In the genomic region with DNA sequence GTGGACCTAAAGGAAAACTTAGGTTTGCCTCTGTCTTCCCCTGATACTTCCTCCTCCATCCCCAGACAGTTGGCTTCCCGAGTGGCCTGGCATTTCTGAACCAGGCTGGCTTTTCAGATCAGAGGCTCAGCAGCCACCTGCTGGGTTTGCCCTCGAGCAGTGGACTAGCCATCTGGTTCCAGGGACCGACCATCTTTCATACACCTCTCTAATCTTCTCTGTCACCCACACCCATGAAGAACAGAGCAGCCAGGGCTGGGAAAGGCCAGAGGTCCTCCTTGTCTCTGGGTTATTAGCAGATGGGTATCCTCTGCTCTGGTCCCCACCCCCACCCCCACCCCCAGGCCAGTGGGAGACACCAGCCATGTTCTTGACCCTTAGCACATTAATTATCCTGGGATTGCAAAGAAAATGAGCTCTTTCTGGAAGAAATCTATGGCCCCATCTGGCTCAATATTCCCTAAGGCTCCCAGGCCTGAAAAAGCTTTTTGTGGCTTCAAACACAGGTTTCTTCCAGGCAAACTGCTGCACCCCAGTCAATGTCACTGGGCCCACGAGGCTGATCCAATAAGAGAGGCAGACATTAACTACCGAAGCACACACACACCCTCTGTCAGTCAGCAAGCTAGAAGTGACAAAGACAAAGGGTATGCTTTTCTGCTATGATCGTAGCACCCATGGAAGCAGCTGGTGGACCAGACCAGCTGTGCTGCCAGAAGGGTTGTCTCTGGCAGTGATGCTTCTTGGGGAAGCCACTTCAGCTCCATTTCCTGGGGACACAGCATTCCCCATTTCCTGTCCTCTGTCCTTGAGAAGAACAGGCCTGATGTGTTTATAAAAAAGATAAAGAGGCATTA, we compare ENCODE assay signal across 10 mouse cellular contexts. TPM values are rescaled to one million over a fixed set of nuclear protein-coding genes. Genes with fewer than 3 reads are reported as not detected.
DNase-seq lines count a peak whose midpoint lies in the region; ATAC-seq and TF ChIP-seq lines count a peak whose summit lies in the region.
"Had no signal": no experiment of that assay in that cellular context is flagged by ENCODE, and none has a peak within 500 bp of the region (broad histone marks: within the 10 kb centered on the region; RNA-seq: fewer than 3 reads in every experiment).

No protein-coding gene starts in this region.

- ATAC-seq in hindbrain, embryonic 15.5 days (ENCODE audit: low FRiP score, low read depth) = no peak
- peak; percentile 80 for ATAC-seq in neural tube, embryonic 11.5 days (ENCODE audit: insufficient read depth, low FRiP score, low TSS enrichment)
- ATAC-seq in monocyte, adult 5-6 weeks (replicated peaks; ENCODE audit: insufficient number of reproducible peaks, low FRiP score, low TSS enrichment, poor library complexity, severe bottlenecking) = no peak

- intact Hi-C loops in left cerebral cortex, postnatal 4 days (cut with DNase I) = no loop called here
- intact Hi-C loops in left cerebral cortex, adult 2 months (cut with DNase I) = no loop called here
- intact Hi-C loops in heart, postnatal 14 days (cut with DNase I) = no loop called here

- no peak for TF ChIP-seq CTCF in left cerebral cortex, adult 2 months (IDR thresholded peaks at IDR 0.05)

- H3K9ac ChIP-seq in hindbrain, embryonic 15.5 days = 0 out of 2 replicates have a peak overlapping the region, but pooled peaks have one; percentile 6
- no peak overlapping the region for H3K9ac ChIP-seq in neural tube, embryonic 11.5 days (ENCODE audit: low read length)

- no peaks in the 10 kb centered on the region for H3K27me3 ChIP-seq in hindbrain, embryonic 15.5 days
- no peaks in the 10 kb centered on the region for H3K27me3 ChIP-seq in neural tube, embryonic 11.5 days (ENCODE audit: control insufficient read depth, insufficient read depth, low read length)
- H3K27me3 ChIP-seq: CH12.LX had no signal

- no peak overlapping the region for H3K4me2 ChIP-seq in hindbrain, embryonic 15.5 days
- H3K4me2 ChIP-seq in neural tube, embryonic 11.5 days (ENCODE audit: low read depth) = no peak overlapping the region

- no peaks in the 10 kb centered on the region for H3K36me3 ChIP-seq in hindbrain, embryonic 15.5 days
- H3K36me3 ChIP-seq in neural tube, embryonic 11.5 days (ENCODE audit: control insufficient read depth, insufficient read depth, low read length) = no peaks in the 10 kb centered on the region

- H3K4me1 ChIP-seq in hindbrain, embryonic 15.5 days (replicated peaks) = peaks cover 9% of the 10 kb centered on the region
- H3K4me1 ChIP-seq in neural tube, embryonic 11.5 days (ENCODE audit: control insufficient read depth, insufficient read depth, low read length) = peaks cover 19% of the 10 kb centered on the region; the same call in 1 of the 2 replicates

- H3K4me3 ChIP-seq in left cerebral cortex, adult 2 months = no peak overlapping the region
- no peak overlapping the region for H3K4me3 ChIP-seq in hindbrain, embryonic 15.5 days
- H3K4me3 ChIP-seq in neural tube, embryonic 11.5 days (ENCODE audit: low read depth, low read length) = no peak overlapping the region

- 8% methylated on average over 6 of the region's 6 CpGs for WGBS in hindbrain, embryonic 15.5 days
- 13% methylated on average over 6 of the region's 6 CpGs for WGBS in neural tube, embryonic 11.5 days

- no peak overlapping the region for H3K27ac ChIP-seq in left cerebral cortex, adult 2 months
- peak overlapping the region; percentile 66 for H3K27ac ChIP-seq in hindbrain, embryonic 15.5 days (replicated peaks)
- H3K27ac ChIP-seq in neural tube, embryonic 11.5 days (ENCODE audit: low read depth, low read length) = peak overlapping the region; percentile 87

- no peaks in the 10 kb centered on the region for H3K9me3 ChIP-seq in hindbrain, embryonic 15.5 days
- no peaks in the 10 kb centered on the region for H3K9me3 ChIP-seq in neural tube, embryonic 11.5 days (ENCODE audit: control insufficient read depth, low read length)

- peak; percentile 66 for DNase-seq in left cerebral cortex, postnatal 4 days
- DNase-seq in left cerebral cortex, adult 2 months (ENCODE audit: extremely low spot score in 1 of 2, low spot score in 2 of 2) = no peak
- peak; percentile 67 for DNase-seq in embryo, embryonic 10.5 days (ENCODE audit: low spot score)
- peak; percentile 70 for DNase-seq in neural tube, embryonic 11.5 days (ENCODE audit: low spot score)
- no peak for DNase-seq in kidney, postnatal 36 days
- DNase-seq in heart, postnatal 14 days = no peak
- DNase-seq: thymus, adult 18-20 months had no signal

RNA-seq across cellular contexts. Expression of a gene that starts 13.0 kb away (rescaled TPM):
- total RNA-seq in left cerebral cortex, postnatal 4 days (2021) = 100 to 1,000 TPM; 183 to 194 TPM
- total RNA-seq in left cerebral cortex, adult 2 months (2021) = 10 to 100 TPM; 77.9 to 84.3 TPM
- polyA plus RNA-seq in hindbrain, embryonic 15.5 days (2015; fragmentation: Nextera tagmentation; extraction: Ambion mirVana) = 175 and 182 TPM in 2 replicates
- polyA plus RNA-seq in neural tube, embryonic 11.5 days (2014; fragmentation: Nextera tagmentation; extraction: Ambion mirVana) = 256 and 297 TPM in 2 replicates
- total RNA-seq in monocyte, adult 5-6 weeks (2017) = 129 to 177 TPM (median 136 TPM) in 3 replicates
- 10 to 100 TPM; 41.1 to 51.1 TPM for total RNA-seq in heart, postnatal 14 days (2021)

Comparison
In these comparisons a context has a peak if more than half of its experiments do, and no peak if none do; other contexts are left out.
1. DNase-seq: peak in left cerebral cortex, postnatal 4 days (single experiment), embryo, embryonic 10.5 days (single experiment) and neural tube, embryonic 11.5 days (single experiment); none in left cerebral cortex, adult 2 months (0 of 2), kidney, postnatal 36 days (0 of 2) and heart, postnatal 14 days (0 of 2).